Mouse (Mus musculus): ENCODE measurements around the gene Hrh1. TPM values are rescaled to one million over a fixed set of nuclear protein-coding genes. Genes with fewer than 3 reads are reported as not detected.
"Not testable (repeated sequence)": the region's sequence is repeated elsewhere in the genome, so short reads cannot be mapped to it uniquely, and the experiment has no call there.

Hrh1 gene
- polyA plus RNA-seq, 1 experiment from 2014 or later = not detected

DNA sequence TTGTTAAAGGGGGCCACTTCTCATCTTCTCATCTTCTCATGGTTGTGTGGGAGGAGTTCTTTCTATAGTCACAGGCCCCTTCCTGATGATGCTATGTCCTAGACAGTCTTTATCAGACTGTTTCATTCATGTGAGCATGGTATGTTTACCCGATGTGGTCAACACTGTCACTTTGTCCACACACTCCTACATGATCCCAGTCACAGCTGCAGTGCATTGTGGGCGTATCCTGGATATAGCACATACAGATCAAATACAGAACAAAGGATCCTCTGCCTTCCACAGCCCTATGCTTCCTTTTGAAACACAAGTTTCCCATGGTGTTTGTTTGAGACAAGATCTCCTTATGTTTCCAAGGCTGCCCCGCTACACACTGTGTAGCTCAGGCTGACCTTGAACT, 76.3 kb downstream of the Hrh1 start:
- no peak for ATAC-seq
- H3K9ac ChIP-seq = no peak overlapping the region
- H3K36me3 ChIP-seq = no peaks in the 10 kb centered on the region
- H3K27me3 ChIP-seq (replicated peaks) = no peaks in the 10 kb centered on the region
- WGBS (ENCODE audit: insufficient replicate concordance) = 64% methylated on average over 3 of the region's 3 CpGs
- H3K4me1 ChIP-seq = no peaks in the 10 kb centered on the region
- no peak overlapping the region for H3K27ac ChIP-seq
- H3K4me2 ChIP-seq = no peak overlapping the region
- no peaks in the 10 kb centered on the region for H3K9me3 ChIP-seq (replicated peaks)
- H3K4me3 ChIP-seq = no peak overlapping the region

DNA sequence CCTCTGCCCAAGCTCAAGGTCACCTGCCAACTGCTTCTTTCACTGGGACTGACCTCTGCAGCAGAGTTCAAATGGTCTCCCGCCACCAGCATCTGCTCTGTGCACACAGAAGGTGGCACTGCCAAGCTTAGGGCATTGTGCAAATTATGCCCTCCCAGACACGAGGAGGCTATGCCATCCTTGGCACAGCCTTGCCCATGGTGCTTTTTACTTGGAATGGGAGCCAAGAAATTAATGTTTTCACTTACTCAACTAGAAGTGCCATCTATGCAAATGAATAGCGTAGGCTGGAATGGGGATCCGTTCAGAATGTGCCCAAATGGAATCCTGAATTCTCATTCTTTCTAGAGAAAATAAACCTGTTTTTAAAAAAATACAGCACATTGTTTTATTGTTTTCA, 77.2 kb downstream of the Hrh1 start:
- H3K4me3 ChIP-seq = no peak overlapping the region
- no peaks in the 10 kb centered on the region for H3K4me1 ChIP-seq
- no peak overlapping the region for H3K4me2 ChIP-seq
- ATAC-seq = no peak
- H3K9me3 ChIP-seq (replicated peaks) = no peaks in the 10 kb centered on the region
- H3K36me3 ChIP-seq = no peaks in the 10 kb centered on the region
- no peak overlapping the region for H3K9ac ChIP-seq
- no peak overlapping the region for H3K27ac ChIP-seq
- no peaks in the 10 kb centered on the region for H3K27me3 ChIP-seq (replicated peaks)
- WGBS (ENCODE audit: insufficient replicate concordance) = 64% methylated on average over 4 of the region's 4 CpGs

DNA sequence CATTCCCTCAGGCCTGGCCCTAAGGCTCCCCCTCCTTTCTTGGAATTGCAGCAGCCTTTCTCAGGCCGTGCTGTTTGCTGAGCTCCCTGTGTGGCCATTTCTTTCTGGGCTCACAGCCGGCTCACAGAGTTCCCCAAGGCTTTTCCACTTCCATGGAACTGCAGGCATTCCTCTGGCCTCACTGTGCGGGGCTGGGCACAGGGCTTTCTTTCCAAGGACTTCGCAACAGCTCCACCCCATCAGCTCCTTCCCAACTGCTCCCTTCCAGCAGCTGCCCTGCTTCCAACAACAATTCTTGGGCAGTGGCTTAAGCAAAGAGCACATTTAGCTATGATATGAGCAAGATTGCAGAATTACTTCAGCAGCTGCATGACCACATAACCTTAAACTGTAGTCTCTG, 81.0 kb downstream of the Hrh1 start:
- Histone ChIP-seq H3K4me2 (no peak overlapping the region), H3K27me3 (replicated peaks) (no peaks in the 10 kb centered on the region), H3K9me3 (replicated peaks) (no peaks in the 10 kb centered on the region), H3K4me3 (no peak overlapping the region), H3K27ac (no peak overlapping the region), H3K4me1 (no peaks in the 10 kb centered on the region), H3K36me3 (no peaks in the 10 kb centered on the region), H3K9ac (no peak overlapping the region)
- 35% methylated on average over 4 of the region's 4 CpGs for WGBS (ENCODE audit: insufficient replicate concordance)
- ATAC-seq = no peak

DNA sequence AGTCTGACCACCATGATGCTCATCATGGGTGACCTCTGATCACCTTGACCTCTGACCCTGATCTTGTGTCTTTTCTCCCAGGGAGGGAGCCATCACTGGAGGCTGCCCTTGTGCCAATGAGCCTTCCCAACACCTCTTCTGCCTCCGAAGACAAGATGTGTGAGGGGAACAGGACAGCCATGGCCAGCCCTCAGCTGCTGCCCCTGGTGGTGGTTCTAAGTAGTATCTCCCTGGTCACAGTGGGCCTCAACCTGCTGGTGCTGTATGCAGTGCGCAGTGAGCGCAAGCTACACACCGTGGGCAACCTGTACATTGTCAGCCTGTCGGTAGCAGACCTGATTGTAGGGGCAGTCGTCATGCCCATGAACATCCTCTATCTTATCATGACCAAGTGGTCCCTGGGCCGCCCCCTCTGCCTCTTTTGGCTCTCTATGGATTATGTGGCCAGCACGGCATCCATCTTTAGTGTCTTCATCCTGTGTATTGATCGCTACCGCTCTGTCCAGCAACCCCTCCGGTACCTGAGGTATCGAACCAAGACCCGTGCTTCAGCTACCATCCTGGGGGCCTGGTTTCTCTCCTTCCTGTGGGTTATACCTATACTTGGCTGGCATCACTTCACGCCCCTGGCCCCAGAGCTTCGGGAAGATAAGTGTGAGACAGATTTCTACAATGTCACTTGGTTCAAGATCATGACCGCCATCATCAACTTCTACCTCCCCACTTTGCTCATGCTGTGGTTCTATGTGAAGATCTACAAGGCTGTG, 82.1 kb downstream of the Hrh1 start:
- Histone ChIP-seq H3K4me1 (no peaks in the 10 kb centered on the region), H3K9ac (no peak overlapping the region), H3K4me2 (no peak overlapping the region), H3K36me3 (no peaks in the 10 kb centered on the region), H3K4me3 (no peak overlapping the region), H3K27ac (no peak overlapping the region), H3K9me3 (replicated peaks) (no peaks in the 10 kb centered on the region), H3K27me3 (replicated peaks) (no peaks in the 10 kb centered on the region)
- no peak for ATAC-seq
- WGBS (ENCODE audit: insufficient replicate concordance) = 73% methylated on average over 16 of the region's 16 CpGs

DNA sequence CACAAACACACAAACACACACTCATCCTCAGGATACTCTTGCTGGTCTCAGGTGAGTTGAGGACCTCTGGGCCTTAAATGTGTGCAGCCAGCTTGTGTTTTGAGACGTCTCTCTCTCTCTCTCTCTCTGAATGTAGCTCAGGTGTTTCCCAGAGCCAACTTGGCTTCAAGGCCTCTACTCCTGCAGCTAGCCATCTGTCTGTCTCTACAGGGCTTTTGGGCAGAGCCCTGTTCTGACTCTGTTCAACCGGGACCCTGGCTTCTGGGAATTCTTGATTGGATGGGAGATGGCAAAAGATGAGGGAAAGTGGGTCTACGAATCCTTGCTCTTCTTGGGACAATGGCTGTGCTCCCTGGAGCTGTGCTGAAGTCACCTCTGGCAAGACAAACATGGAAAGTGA, 91.6 kb downstream of the Hrh1 start:
- H3K27ac ChIP-seq = no peak overlapping the region
- no peak for ATAC-seq
- H3K4me2 ChIP-seq = no peak overlapping the region
- H3K9ac ChIP-seq = no peak overlapping the region
- WGBS (ENCODE audit: insufficient replicate concordance) = 63% methylated on average over 3 of the region's 3 CpGs
- H3K4me3 ChIP-seq = no peak overlapping the region
- no peaks in the 10 kb centered on the region for H3K36me3 ChIP-seq
- no peaks in the 10 kb centered on the region for H3K4me1 ChIP-seq
- H3K9me3 ChIP-seq (replicated peaks) = no peaks in the 10 kb centered on the region
- H3K27me3 ChIP-seq (replicated peaks) = peaks cover 5% of the 10 kb centered on the region; the same call in 1 of the 2 replicates

DNA sequence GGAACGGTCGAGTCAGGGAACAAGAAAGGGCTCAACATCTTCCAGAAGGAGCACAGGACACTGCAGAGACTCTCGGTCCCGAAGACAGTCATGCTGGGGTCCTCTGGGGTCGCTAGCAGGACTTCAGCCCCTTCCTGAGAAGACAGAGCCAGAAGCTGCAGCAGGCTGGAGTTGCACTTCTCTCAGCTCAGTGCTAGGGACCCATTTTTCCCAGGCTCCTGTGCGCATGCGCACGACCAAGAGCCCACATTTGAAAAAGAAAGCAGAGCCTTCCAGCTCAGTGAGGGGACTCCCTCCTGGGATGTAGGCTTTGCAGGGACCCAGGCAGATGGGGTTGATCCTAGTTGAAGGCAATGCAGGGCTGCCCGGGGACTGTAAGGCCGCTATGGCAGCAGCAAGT, 94.9 kb downstream of the Hrh1 start:
- not testable (repeated sequence) for H3K36me3 ChIP-seq; H3K27ac ChIP-seq; ATAC-seq; H3K4me2 ChIP-seq; H3K9me3 ChIP-seq (replicated peaks); H3K27me3 ChIP-seq (replicated peaks); H3K4me3 ChIP-seq; H3K9ac ChIP-seq; H3K4me1 ChIP-seq
- WGBS (ENCODE audit: insufficient replicate concordance) = 44% methylated on average over 10 of the region's 10 CpGs

DNA sequence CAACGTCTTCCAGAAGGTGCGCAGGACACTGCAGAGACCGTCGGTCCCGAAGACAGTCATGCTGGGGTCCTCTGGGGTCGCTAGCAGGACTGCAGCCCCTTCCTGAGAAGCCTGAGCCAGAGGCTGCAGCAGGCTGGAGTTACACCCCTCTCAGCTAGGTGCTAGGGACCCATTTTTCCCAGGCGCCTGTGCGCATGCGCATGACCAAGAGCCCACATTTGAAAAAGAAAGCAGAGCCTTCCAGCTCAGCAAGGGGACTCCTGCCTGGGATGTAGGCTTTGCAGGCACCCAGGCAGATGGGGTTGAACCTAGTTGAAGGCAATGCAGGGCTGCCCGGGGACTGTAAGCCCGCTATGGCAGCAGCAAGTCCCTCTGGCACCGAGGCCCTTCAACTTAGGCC, 97.3 kb downstream of the Hrh1 start:
- H3K27ac ChIP-seq; H3K4me2 ChIP-seq; H3K9me3 ChIP-seq (replicated peaks); H3K4me3 ChIP-seq; H3K36me3 ChIP-seq; ATAC-seq; H3K27me3 ChIP-seq (replicated peaks); H3K9ac ChIP-seq; H3K4me1 ChIP-seq: not testable (repeated sequence)
- WGBS (ENCODE audit: insufficient replicate concordance) = 21% methylated on average over 12 of the region's 12 CpGs

DNA sequence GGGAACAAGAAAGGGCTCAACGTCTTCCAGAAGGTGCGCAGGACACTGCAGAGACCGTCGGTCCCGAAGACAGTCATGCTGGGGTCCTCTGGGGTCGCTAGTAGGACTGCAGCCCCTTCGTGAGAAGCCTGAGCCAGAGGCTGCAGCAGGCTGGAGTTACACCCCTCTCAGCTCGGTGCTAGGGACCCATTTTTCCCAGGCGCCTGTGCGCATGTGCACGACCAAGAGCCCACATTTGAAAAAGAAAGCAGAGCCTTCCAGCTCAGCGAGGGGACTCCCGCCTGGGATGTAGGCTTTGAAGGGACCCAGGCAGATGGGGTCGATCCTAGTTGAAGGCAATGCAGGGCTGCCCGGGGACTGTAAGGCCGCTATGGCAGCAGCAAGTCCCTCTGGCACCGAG, 116.3 kb downstream of the Hrh1 start:
- H3K9me3 ChIP-seq (replicated peaks); ATAC-seq; H3K27ac ChIP-seq; H3K36me3 ChIP-seq; H3K27me3 ChIP-seq (replicated peaks); H3K4me2 ChIP-seq; H3K4me3 ChIP-seq; H3K4me1 ChIP-seq; H3K9ac ChIP-seq: not testable (repeated sequence)
- 18% methylated on average over 16 of the region's 17 CpGs for WGBS (ENCODE audit: insufficient replicate concordance)

DNA sequence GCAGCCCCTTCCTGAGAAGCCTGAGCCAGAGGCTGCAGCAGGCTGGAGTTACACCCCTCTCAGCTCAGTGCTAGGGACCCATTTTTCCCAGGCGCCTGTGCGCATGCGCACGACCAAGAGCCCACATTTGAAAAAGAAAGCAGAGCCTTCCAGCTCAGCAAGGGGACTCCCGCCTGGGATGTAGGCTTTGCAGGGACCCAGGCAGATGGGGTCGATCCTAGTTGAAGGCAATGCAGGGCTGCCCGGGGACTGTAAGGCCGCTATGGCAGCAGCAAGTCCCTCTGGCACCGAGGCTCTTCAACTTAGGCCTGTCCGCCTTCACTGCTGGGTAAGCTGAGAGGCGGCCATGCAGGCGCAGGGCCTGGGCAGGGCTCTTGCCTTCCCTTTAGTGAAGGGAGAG, 131.0 kb downstream of the Hrh1 start:
- not testable (repeated sequence) for H3K9me3 ChIP-seq (replicated peaks)

More for the DNA sequence above, 131.0 kb downstream of the Hrh1 start:
- not testable (repeated sequence) for H3K9ac ChIP-seq; H3K36me3 ChIP-seq; H3K27me3 ChIP-seq (replicated peaks); H3K27ac ChIP-seq; H3K4me3 ChIP-seq; ATAC-seq; H3K4me1 ChIP-seq; H3K4me2 ChIP-seq
- WGBS (ENCODE audit: insufficient replicate concordance) = 17% methylated on average over 3 of the region's 12 CpGs

Other genes starting within 250 kb of the Hrh1 start
- gene Slc6a1, start 115.3 kb upstream of the Hrh1 start, polyA plus RNA-seq (2016; fragmentation: Nextera tagmentation; extraction: Ambion mirVana) = not detected in 2 replicates
- gene Atg7, start 245.2 kb downstream of the Hrh1 start, polyA plus RNA-seq (2016; fragmentation: Nextera tagmentation; extraction: Ambion mirVana) = 15.0 and 15.7 TPM in 2 replicates

All from liver, embryonic 12.5 days (tissue).